Mouse (Mus musculus) hindbrain, embryonic 10.5 days (tissue): ENCODE results near the gene Ntpcr. TPM values are rescaled to one million over a fixed set of nuclear protein-coding genes. Genes with fewer than 3 reads are reported as not detected.
A peak's percentile ranks its signal among the peaks of the same experiment; 100 is the strongest.

Source experiments
- DNase-seq: peaks from one replicate; pipeline ENCODE4 v3.0.0-alpha.2; 2017; ENCODE audit warnings: low spot score
- H3K27ac ChIP-seq: fragments of 300-500 bp; sonication (generic); 2 replicates; pipeline ENCODE4 v1.5.1; 2016; ENCODE audit warnings: mild to moderate bottlenecking, moderate library complexity
- H3K27me3 ChIP-seq: fragments of 300-500 bp; sonication (generic); 2 replicates; pipeline ENCODE4 v1.6.1; 2016; ENCODE audit warnings: mild to moderate bottlenecking; ENCODE audit not compliant: poor library complexity, insufficient read depth, severe bottlenecking
- H3K36me3 ChIP-seq: fragments of 300-500 bp; sonication (generic); 2 replicates; pipeline ENCODE4 v1.6.1; 2016; ENCODE audit warnings: mild to moderate bottlenecking, moderate library complexity
- H3K4me1 ChIP-seq: fragments of 300-500 bp; sonication (generic); replicated peaks from 2 replicates; pipeline ENCODE4 v1.6.1; 2016; ENCODE audit warnings: mild to moderate bottlenecking
- H3K4me3 ChIP-seq: fragments of 300-500 bp; sonication (generic); 2 replicates; pipeline ENCODE4 v1.5.1; 2016; ENCODE audit warnings: mild to moderate bottlenecking, moderate library complexity
- H3K9me3 ChIP-seq: fragments of 300-500 bp; sonication (generic); 2 replicates; pipeline ENCODE4 v1.6.1; 2016; ENCODE audit warnings: mild to moderate bottlenecking, moderate library complexity
- WGBS: fragments of 180-500 bp; shearing (Covaris S2); methylation state at CpG from one replicate; pipeline ENCODE4 v1.1.7; 2016; 5-methylcytosine and 5-hydroxymethylcytosine counted together
- polyA plus RNA-seq: library from polyadenylated mRNA; unstranded; fragments of >200 nt; fragmentation: Nextera tagmentation; extraction: Ambion mirVana; gene quantifications from 2 replicates; pipeline ENCODE4 v1.2.1, GENCODE M21; 2016

The Ntpcr gene
- 15.9 and 18.8 TPM in 2 replicates for polyA plus RNA-seq

DNA sequence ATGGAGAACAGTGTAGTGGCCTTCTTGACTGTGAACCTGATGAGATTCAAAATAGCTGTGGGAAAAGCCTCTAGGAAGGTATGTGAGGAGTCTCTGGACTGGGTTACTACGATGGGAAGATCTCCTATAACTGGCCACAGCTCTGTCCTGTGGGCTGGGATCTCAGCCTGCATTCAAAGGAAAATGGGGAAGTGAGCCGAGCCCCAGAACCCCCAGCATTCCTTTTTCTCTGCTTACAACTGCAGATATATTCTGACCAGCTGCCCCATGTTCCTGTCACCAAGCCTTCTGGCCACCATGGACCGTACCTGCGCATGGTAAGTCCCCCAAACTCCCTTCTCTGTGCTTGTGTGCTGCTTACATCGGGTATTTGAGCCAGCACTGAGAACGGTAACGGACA is at the start of gene Ntpcr:
TSS of gene Ntpcr (plus strand) at position 218 of the 400 bp plus-strand sequence.
- Histone ChIP-seq H3K27me3 (no peaks in the 10 kb centered on the region), H3K4me3 (no peak within 1 kb of the TSS), H3K9me3 (no peaks in the 10 kb centered on the region), H3K36me3 (no peaks in the 10 kb centered on the region), H3K4me1 (peaks cover 21% of the 10 kb centered on the region), H3K27ac (no peak within 1 kb of the TSS)
- DNase-seq: no peak
- 87% methylated on average over 7 of the region's 7 CpGs for WGBS

DNA sequence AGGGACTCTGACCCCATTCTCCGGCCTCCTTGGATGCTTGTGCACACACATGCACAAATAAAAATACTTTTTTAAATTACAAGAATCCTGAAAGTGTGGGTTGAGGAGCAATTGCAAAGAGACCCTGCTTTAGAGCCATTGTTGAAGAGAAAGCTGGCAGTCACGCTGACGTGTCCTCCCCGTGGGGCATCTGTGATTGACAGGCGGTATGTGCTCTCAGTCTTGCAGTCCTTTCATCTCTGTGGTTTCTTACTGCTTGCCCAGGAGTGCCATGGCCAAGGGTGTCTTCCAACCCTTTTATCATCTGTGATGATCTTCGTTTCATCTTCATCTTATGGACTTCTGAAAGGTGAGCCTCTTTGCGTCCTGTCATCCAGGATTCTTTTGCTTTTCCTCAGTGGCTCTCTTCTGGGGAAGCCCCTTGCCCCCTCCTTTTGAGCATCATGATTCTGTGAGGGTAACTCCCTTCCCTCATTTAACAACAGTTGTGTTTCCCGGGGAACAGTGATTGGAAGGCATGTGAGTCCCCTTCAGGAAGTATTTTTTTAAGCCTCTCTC is 48.8 kb upstream of the Ntpcr start:
- DNase-seq: peak; percentile 18
- no peaks in the 10 kb centered on the region for H3K27me3 ChIP-seq
- peaks cover 28% of the 10 kb centered on the region for H3K4me1 ChIP-seq
- WGBS: 31% methylated on average over 8 of the region's 8 CpGs
- H3K4me3 ChIP-seq: no peak overlapping the region
- no peaks in the 10 kb centered on the region for H3K9me3 ChIP-seq
- H3K36me3 ChIP-seq: no peaks in the 10 kb centered on the region
- peak overlapping the region; percentile 43; the same call in 1 of the 2 replicates for H3K27ac ChIP-seq

DNA sequence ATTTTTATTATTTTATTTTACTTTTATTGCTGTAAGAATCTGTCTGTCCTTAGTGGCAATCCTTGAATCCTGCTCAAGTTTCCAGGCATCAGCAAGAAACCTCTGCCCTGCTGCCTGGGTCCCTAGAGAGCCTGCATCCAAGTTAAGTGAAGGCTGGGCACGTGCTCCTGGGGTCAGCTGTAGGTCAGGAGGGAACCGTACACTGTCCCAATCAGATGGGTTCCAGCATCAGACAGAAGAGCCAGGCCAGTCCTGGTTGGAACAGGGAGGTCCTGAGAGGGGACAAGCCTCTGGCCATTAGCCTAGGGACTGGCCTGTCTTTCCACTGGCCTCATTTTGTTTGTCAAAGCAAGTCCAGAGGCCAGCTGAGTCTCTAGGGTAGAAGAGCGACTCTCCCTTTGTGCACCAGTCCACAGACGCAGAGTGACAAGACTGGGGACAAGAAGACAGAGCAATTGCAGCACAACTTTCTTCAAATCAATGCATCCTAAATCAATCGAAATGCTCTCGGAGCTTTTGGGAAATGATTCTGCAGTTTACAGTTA is 44.5 kb upstream of the Ntpcr start:
- no peak overlapping the region for H3K4me3 ChIP-seq
- no peak overlapping the region for H3K27ac ChIP-seq
- WGBS: 73% methylated on average over 6 of the region's 6 CpGs
- H3K27me3 ChIP-seq: no peaks in the 10 kb centered on the region
- H3K9me3 ChIP-seq: no peaks in the 10 kb centered on the region
- DNase-seq: no peak
- no peaks in the 10 kb centered on the region for H3K36me3 ChIP-seq
- peaks cover 26% of the 10 kb centered on the region for H3K4me1 ChIP-seq

DNA sequence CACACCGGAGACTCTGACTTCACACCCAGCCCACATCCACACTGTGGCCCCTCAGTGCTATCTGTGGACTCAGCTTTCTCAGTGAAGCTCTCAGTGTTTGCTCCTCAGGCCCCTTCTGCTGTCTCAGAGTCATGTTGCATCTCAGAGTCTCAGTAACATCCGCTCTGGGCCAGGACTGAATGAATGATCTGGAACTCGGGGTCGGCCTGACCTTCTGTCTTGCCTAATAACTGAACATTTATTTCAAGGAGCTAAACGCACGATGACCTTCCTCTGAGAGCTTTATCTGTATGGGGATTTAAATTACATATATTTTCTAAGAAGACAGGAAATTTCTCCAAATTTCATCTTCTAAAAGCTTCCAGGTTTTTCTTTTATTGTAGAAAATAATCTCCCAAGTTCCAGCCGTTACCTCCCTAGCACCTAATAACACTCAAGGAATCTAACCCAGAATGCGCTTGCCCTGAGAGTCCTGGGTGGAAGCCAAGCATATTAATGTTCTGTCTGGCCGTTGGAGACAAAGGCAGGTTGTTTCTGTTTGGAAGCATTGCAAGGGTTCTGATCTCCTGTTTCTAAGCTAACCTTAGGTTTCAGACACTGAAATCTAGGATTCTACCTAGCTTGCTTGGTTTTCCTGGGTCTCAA is 43.4 kb upstream of the Ntpcr start:
- 92% methylated on average over 9 of the region's 9 CpGs for WGBS

DNA sequence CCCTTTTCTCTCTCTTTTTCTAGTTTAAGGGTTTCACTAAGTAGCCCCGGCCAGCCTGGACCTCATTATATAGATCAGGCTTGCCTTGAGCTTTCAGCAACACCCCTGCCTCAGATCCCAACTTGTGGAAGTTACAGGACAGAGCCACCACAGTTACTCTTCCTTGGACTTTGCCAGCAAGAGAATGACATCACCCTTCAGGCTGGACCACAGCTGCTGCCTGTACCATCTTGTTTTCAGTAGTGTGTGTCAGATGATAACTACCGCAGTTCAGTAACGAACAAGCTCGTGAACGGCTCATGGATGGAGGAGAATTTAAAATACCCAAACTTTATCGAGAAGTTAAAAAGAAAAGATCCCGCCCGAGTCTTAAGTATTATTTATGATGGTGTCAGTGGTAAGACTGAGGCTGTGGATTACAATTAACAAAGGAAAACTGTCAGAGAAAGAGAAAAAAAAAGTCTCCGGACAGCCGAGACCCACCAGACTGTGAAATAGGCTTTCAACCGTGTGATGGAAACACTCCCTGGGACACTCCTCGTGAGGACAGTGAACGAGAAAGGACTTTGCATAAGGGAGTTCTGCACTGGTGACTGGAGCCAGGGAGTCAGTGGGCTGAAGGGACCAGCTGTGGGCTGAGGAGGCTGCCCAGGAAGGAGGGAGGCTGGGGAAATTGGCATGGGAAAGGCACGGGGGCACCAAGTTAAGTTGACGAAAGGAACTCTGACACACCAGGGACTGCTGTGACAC is 39.4 kb upstream of the Ntpcr start:
- no peak overlapping the region for H3K4me3 ChIP-seq
- 69% methylated on average over 15 of the region's 15 CpGs for WGBS
- H3K4me1 ChIP-seq: peaks cover 22% of the 10 kb centered on the region
- no peaks in the 10 kb centered on the region for H3K9me3 ChIP-seq
- H3K36me3 ChIP-seq: no peaks in the 10 kb centered on the region
- H3K27me3 ChIP-seq: no peaks in the 10 kb centered on the region
- DNase-seq: no peak
- peak overlapping the region; percentile 16; the same call in 1 of the 2 replicates for H3K27ac ChIP-seq

More for the DNA sequence above, 43.4 kb upstream of the Ntpcr start:
- Histone ChIP-seq H3K4me3 (no peak overlapping the region), H3K27me3 (no peaks in the 10 kb centered on the region), H3K27ac (no peak overlapping the region), H3K4me1 (peaks cover 25% of the 10 kb centered on the region), H3K9me3 (no peaks in the 10 kb centered on the region), H3K36me3 (no peaks in the 10 kb centered on the region)
- DNase-seq: no peak

DNA sequence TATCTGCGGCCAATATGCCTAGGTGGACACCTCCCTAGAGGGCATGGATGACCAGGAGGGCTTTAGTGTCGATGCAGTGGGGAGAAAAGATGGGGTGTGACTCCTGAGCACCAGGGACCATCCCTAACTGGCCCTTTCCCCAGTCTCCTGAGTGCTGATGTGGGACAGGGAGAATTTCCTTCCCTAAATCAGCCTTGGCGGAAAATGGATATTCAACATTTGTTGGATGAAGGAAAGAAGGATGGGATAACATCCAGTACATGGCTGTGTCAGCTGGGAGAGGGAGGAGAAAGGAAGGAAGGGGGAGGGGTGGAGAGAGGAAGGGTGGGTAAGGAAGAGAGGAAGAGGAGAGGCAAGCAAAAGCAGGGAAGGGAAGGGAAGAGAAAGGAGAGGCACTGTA is 38.8 kb upstream of the Ntpcr start:
- Histone ChIP-seq H3K4me3 (no peak overlapping the region), H3K27me3 (no peaks in the 10 kb centered on the region), H3K4me1 (peaks cover 17% of the 10 kb centered on the region), H3K36me3 (no peaks in the 10 kb centered on the region), H3K27ac (no peak overlapping the region), H3K9me3 (no peaks in the 10 kb centered on the region)
- DNase-seq: no peak
- WGBS: 90% methylated on average over 3 of the region's 3 CpGs

DNA sequence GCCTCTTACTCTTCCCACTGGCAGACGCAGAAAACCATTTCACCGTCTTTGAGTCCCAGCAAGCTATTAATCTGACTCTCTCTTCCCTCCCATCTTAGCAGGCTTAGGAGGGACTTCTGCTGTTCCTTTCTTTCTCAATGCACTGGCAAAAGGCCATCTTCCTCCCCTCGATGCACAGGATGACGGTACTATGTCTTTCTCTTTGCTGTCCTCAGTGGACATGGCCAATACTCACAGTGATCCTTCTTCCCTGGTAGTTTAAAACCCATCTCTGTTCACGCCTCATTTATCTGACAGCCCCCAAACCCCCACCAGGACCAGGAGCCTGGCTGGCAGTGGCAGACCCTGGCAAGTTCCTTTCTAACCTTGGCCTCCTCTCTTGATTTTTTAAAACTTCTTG is 37.3 kb upstream of the Ntpcr start:
- no peaks in the 10 kb centered on the region for H3K27me3 ChIP-seq
- WGBS: 88% methylated on average over 5 of the region's 5 CpGs
- no peak for DNase-seq
- H3K4me1 ChIP-seq: peaks cover 17% of the 10 kb centered on the region
- no peak overlapping the region for H3K27ac ChIP-seq
- no peak overlapping the region for H3K4me3 ChIP-seq
- H3K9me3 ChIP-seq: no peaks in the 10 kb centered on the region
- no peaks in the 10 kb centered on the region for H3K36me3 ChIP-seq

DNA sequence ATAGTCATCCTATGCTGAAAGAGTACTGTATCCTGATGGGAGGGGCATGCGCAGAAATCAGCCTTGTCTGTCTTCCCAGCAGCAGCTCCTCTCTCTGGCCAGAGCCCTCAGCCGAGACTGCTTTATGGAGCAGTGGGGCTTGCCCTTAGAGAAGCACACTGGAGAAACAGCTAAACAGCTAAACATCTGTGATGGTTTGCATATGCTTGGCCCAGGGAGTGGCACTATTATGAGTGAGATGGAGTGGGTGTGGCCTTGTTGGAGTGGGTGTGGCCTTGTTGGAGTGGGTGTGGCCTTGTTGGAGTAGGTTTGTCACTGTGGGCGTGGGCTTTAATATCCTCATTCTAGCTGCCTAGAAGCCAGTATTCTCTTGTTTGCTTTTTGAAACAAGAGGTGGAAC is 36.6 kb upstream of the Ntpcr start:
- no peak overlapping the region for H3K27ac ChIP-seq
- H3K4me3 ChIP-seq: no peak overlapping the region
- WGBS: 85% methylated on average over 3 of the region's 3 CpGs
- no peaks in the 10 kb centered on the region for H3K36me3 ChIP-seq
- H3K27me3 ChIP-seq: no peaks in the 10 kb centered on the region
- peaks cover 17% of the 10 kb centered on the region for H3K4me1 ChIP-seq
- H3K9me3 ChIP-seq: no peaks in the 10 kb centered on the region
- no peak for DNase-seq

DNA sequence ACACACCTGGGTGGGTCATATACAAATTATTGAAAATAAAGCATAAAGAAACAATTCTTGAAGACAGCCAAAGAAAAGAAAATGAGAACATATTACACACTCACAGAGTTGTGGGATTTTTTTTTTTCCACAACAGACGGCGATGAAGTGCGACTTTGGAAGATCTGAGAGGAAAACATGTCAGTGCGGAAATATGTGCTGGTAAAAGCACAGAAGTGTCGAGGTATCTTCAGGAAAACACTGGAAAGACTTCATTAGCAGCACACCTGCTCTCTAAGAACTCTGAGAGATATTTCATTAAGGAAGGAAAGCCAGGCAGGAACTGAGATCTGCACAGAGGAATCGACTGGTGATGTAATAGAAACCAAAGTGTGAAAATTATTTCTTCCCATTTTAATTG is 33.8 kb upstream of the Ntpcr start:
- 96% methylated on average over 6 of the region's 6 CpGs for WGBS
- DNase-seq: no peak
- Histone ChIP-seq H3K36me3 (no peaks in the 10 kb centered on the region), H3K4me1 (peaks cover 7% of the 10 kb centered on the region), H3K9me3 (peaks cover 6% of the 10 kb centered on the region; the same call in 1 of the 2 replicates), H3K27ac (no peak overlapping the region), H3K4me3 (no peak overlapping the region), H3K27me3 (no peaks in the 10 kb centered on the region)

DNA sequence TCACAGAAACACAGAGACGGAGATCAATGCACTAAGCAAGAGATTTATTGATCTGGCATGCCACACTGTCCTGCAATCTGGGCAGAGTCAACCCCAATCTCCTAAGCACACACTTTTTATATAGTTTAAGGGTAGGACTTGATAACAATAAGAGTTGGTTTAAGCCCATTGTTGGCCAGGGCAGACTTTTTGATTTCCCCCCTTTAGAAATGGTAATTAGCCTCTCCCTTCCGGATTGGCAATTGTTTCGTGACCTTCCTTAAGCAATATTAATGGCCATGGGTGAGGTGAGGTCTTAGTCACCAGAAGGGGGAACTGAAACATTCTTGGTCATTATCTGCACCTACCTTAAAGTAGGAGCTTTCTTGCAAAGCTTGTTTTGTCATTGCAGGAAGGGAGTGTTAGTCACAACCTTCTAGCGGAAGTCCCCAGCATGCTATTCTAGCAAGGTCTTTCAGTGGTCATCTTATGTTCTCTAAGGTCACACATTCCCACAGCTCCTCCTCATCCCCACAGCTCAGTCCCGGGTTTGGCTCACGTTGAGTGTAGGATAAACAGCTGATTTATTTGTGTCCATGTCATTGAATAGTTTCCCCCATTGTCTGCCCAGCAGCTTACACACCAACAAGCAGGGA is 30.3 kb upstream of the Ntpcr start:
- Histone ChIP-seq H3K9me3 (peaks cover 6% of the 10 kb centered on the region; the same call in 1 of the 2 replicates), H3K4me1 (peaks cover 7% of the 10 kb centered on the region; the same call in 1 of the 2 replicates), H3K27me3 (no peaks in the 10 kb centered on the region), H3K27ac (no peak overlapping the region), H3K36me3 (no peaks in the 10 kb centered on the region), H3K4me3 (no peak overlapping the region)
- 73% methylated on average over 6 of the region's 6 CpGs for WGBS
- no peak for DNase-seq

DNA sequence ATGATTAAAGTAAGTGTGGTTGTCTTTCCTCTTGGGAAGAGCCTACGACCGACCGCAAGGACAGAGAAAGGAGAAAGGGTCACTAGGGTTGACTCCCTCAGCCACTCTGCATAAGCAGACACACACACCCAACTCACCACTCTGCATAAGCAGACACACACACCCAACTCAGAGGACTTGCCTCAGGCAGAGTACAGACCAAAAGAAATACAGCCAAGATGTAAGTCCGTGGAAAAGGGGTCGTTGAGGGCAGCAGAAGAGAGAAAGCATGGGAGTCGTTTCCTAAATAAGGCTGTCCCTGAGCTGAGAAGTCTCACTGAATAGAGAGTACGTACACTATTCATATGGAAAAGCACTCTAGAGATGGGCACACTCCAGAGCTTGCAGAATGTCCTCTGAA is 29.4 kb upstream of the Ntpcr start:
- H3K36me3 ChIP-seq: no peaks in the 10 kb centered on the region
- H3K4me3 ChIP-seq: no peak overlapping the region
- peaks cover 6% of the 10 kb centered on the region; the same call in 1 of the 2 replicates for H3K9me3 ChIP-seq
- H3K27ac ChIP-seq: no peak overlapping the region
- WGBS: 72% methylated on average over 7 of the region's 7 CpGs
- H3K4me1 ChIP-seq: peaks cover 7% of the 10 kb centered on the region; the same call in 1 of the 2 replicates
- no peak for DNase-seq
- H3K27me3 ChIP-seq: no peaks in the 10 kb centered on the region

DNA sequence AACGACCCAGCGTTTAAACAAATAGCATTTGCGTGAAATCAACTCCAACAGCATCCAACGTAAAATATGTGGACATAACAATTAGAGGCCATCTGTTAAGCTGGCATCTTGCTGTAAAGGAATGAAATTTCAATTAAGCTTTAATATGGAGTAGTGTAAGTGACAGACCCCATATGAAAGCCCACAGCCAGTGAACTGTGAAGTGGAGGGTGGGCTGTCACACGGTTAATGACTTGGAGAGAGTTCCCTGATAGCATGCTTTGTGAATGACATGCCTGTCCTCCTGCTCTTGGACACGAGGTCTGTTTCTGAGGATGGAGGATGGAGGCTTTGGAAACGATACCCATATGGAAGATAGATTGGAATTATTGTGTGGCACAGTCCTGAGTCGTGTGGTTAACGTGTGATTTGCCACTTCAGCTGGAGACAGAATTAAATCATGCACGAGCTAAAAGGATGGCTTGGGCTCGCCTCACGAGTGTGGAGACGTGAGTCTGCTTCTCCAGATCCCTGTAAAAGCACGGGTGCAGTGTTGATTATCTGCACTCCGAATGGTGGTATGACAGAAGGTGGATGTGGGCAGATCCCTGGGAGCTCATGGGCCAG is 26.8 kb upstream of the Ntpcr start:
- H3K27ac ChIP-seq: no peak overlapping the region
- H3K9me3 ChIP-seq: peaks cover 6% of the 10 kb centered on the region; the same call in 1 of the 2 replicates
- no peak overlapping the region for H3K4me3 ChIP-seq
- H3K27me3 ChIP-seq: no peaks in the 10 kb centered on the region
- H3K4me1 ChIP-seq: peaks cover 7% of the 10 kb centered on the region; the same call in 1 of the 2 replicates
- 84% methylated on average over 15 of the region's 15 CpGs for WGBS
- no peak for DNase-seq
- no peaks in the 10 kb centered on the region for H3K36me3 ChIP-seq
